In genomic region chr13:103025461-103025860, GRCm38 (mm10) we compare ENCODE assay signal across 23 mouse cellular contexts.
DNase-seq lines count a peak whose midpoint lies in the region; ATAC-seq and TF ChIP-seq lines count a peak whose summit lies in the region.
"Had no signal": no experiment of that assay in that cellular context is flagged by ENCODE, and none has a peak within 500 bp of the region (broad histone marks: within the 10 kb centered on the region; RNA-seq: fewer than 3 reads in every experiment).

No protein-coding gene starts in this region.

- no peak overlapping the region for H3K27ac ChIP-seq in heart, postnatal 0 days (ENCODE audit: low read depth)
- H3K27ac ChIP-seq: gastrocnemius, adult 2 months; hindbrain, embryonic 14.5 days; hindbrain, postnatal 0 days had no signal

- H3K4me3 ChIP-seq in heart, postnatal 0 days (ENCODE audit: low read depth, low read length), result no peak overlapping the region
- H3K4me3 ChIP-seq: gastrocnemius, adult 2 months had no signal

- H3K9ac ChIP-seq in heart, postnatal 0 days (replicated peaks; ENCODE audit: low read depth, low read length), result no peak overlapping the region
- H3K9ac ChIP-seq: forebrain, postnatal 0 days; hindbrain, embryonic 14.5 days had no signal

- no peak for TF ChIP-seq CTCF in heart, postnatal 0 days (IDR thresholded peaks at IDR 0.05; ENCODE audit: low read depth)

- intact Hi-C loops in heart, postnatal 36 days (cut with DNase I), result no loop called here

- peak; percentile 16 for DNase-seq in adrenal gland, adult 8-10 months
- no peak for DNase-seq in adrenal gland, adult 18-20 months (ENCODE audit: low spot score in 2 of 2)
- no peak for DNase-seq in heart, postnatal 0 days (ENCODE audit: low spot score)
- DNase-seq in heart, postnatal 36 days, result no peak
- DNase-seq in adrenal gland, postnatal 10 days, result peak; percentile 44
- peak; percentile 56 for DNase-seq in adrenal gland, postnatal 14 days
- DNase-seq in spleen, postnatal 36 days (ENCODE audit: low spot score in 2 of 2), result no peak
- no peak for DNase-seq in gastrocnemius, adult 8-10 months (ENCODE audit: low spot score in 2 of 2)
- DNase-seq: cerebellum, adult 11 months; cerebellum, adult 2 months; cerebellum, adult 9-11 months; forebrain, postnatal 0 days; gastrocnemius, adult 2 months; gastrocnemius, postnatal 25 days; heart, postnatal 4 days; kidney, adult 8-10 months had no signal

- no peaks in the 10 kb centered on the region for H3K9me3 ChIP-seq in heart, postnatal 0 days (replicated peaks; ENCODE audit: control insufficient read depth, low read length)

- ATAC-seq in heart, postnatal 0 days (ENCODE audit: insufficient read depth, low read depth), result peak; percentile 39; the same call in 1 of the 2 replicates
- ATAC-seq: CD4-positive, CD25-positive, alpha-beta regulatory T cell, adult 4 months; forebrain, embryonic 14.5 days; forebrain, postnatal 0 days; hindbrain, postnatal 0 days; inflammation-experienced regulatory T-cells, adult 6 months; intestine, postnatal 0 days had no signal

- H3K27me3 ChIP-seq in heart, postnatal 0 days (ENCODE audit: control insufficient read depth, insufficient read depth, low read length), result no peaks in the 10 kb centered on the region

- 50% methylated on average over 3 of the region's 3 CpGs for WGBS in heart, postnatal 0 days

- no peak overlapping the region for H3K4me2 ChIP-seq in heart, postnatal 0 days (ENCODE audit: low read depth, low read length)
- H3K4me2 ChIP-seq: heart, embryonic 11.5 days; hindbrain, embryonic 14.5 days had no signal

- peaks cover 23% of the 10 kb centered on the region for H3K4me1 ChIP-seq in heart, postnatal 0 days (ENCODE audit: control insufficient read depth, insufficient read depth)

- TF ChIP-seq EP300 in heart, postnatal 0 days (IDR thresholded peaks at IDR 0.05; ENCODE audit: low read depth), result no peak

- no peaks in the 10 kb centered on the region for H3K36me3 ChIP-seq in heart, postnatal 0 days (replicated peaks; ENCODE audit: control insufficient read depth, insufficient read depth, low read length)

Comparison
In these comparisons a context has a peak if more than half of its experiments do, and no peak if none do; other contexts are left out.
1. DNase-seq: peak in adrenal gland, adult 8-10 months (single experiment), adrenal gland, postnatal 10 days (single experiment) and adrenal gland, postnatal 14 days (single experiment); none in adrenal gland, adult 18-20 months (0 of 2), heart, postnatal 0 days (single experiment), heart, postnatal 36 days (0 of 2), spleen, postnatal 36 days (0 of 2) and gastrocnemius, adult 8-10 months (0 of 2).